19 mouse cellular contexts compared by ENCODE assay signal in the genomic region with DNA sequence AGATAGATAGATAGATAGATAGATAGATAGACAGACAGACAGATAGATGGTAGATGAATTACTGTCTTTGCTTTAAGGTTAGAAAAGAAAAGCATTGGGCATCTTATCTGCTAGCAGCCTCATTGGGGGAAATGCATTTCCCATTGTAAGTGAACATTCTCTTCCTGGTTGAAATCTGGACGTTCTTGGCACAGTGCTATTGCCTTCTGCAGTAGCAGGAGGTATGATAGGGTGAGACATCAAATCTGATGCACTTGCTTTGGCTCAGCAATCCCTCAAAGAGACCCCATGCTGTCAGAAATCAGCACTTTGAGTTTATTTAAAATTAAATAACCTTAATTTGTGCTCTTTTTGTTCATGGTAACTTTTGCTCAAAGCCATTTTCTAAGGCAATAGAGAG.
DNase-seq lines count a peak whose midpoint lies in the region; ATAC-seq and TF ChIP-seq lines count a peak whose summit lies in the region.
"Had no signal": no experiment of that assay in that cellular context is flagged by ENCODE, and none has a peak within 500 bp of the region (broad histone marks: within the 10 kb centered on the region; RNA-seq: fewer than 3 reads in every experiment).

No protein-coding gene starts in this region.

- H3K27me3 ChIP-seq in forebrain, embryonic 14.5 days (replicated peaks; ENCODE audit: control insufficient read depth, insufficient read depth, low read length) = no peaks in the 10 kb centered on the region
- no peaks in the 10 kb centered on the region for H3K27me3 ChIP-seq in forebrain, embryonic 10.5 days (ENCODE audit: poor library complexity, severe bottlenecking)
- H3K27me3 ChIP-seq in forebrain, postnatal 0 days (ENCODE audit: insufficient read depth, low read length) = no peaks in the 10 kb centered on the region
- no peaks in the 10 kb centered on the region for H3K27me3 ChIP-seq in forebrain, embryonic 12.5 days
- no peaks in the 10 kb centered on the region for H3K27me3 ChIP-seq in kidney, embryonic 16.5 days (ENCODE audit: insufficient read depth, low read length)
- H3K27me3 ChIP-seq: embryonic facial prominence, embryonic 13.5 days; hindbrain, embryonic 12.5 days; hindbrain, embryonic 15.5 days had no signal

- no peak overlapping the region for H3K4me3 ChIP-seq in forebrain, embryonic 14.5 days (ENCODE audit: low read depth, low read length)
- no peak overlapping the region for H3K4me3 ChIP-seq in forebrain, embryonic 10.5 days
- H3K4me3 ChIP-seq in forebrain, postnatal 0 days (ENCODE audit: low read depth, low read length) = no peak overlapping the region
- H3K4me3 ChIP-seq in forebrain, embryonic 12.5 days (replicated peaks) = no peak overlapping the region
- no peak overlapping the region for H3K4me3 ChIP-seq in kidney, embryonic 16.5 days (ENCODE audit: low read length)
- H3K4me3 ChIP-seq: embryonic facial prominence, embryonic 10.5 days; embryonic facial prominence, embryonic 13.5 days; erythroblast, embryonic 14.5 days; gastrocnemius, adult 2 months; hindbrain, embryonic 12.5 days; hindbrain, embryonic 15.5 days had no signal

- H3K4me2 ChIP-seq in forebrain, embryonic 14.5 days (ENCODE audit: low read length) = no peak overlapping the region
- H3K4me2 ChIP-seq in forebrain, postnatal 0 days (ENCODE audit: low read depth) = no peak overlapping the region
- H3K4me2 ChIP-seq in forebrain, embryonic 12.5 days = no peak overlapping the region
- H3K4me2 ChIP-seq in kidney, embryonic 16.5 days (replicated peaks; ENCODE audit: low read depth, low read length) = no peak overlapping the region
- H3K4me2 ChIP-seq: embryonic facial prominence, embryonic 13.5 days; heart, embryonic 11.5 days; hindbrain, embryonic 12.5 days; hindbrain, embryonic 15.5 days had no signal

- TF ChIP-seq CTCF in forebrain, postnatal 0 days (IDR thresholded peaks at IDR 0.05; ENCODE audit: low read depth) = no peak

- H3K9ac ChIP-seq in forebrain, embryonic 14.5 days (ENCODE audit: low read length) = no peak overlapping the region
- H3K9ac ChIP-seq in forebrain, postnatal 0 days = no peak overlapping the region
- H3K9ac ChIP-seq in forebrain, embryonic 12.5 days = no peak overlapping the region
- no peak overlapping the region for H3K9ac ChIP-seq in kidney, embryonic 16.5 days (replicated peaks; ENCODE audit: low read length)
- H3K9ac ChIP-seq: embryonic facial prominence, embryonic 13.5 days; hindbrain, embryonic 12.5 days; hindbrain, embryonic 15.5 days had no signal

- H3K4me1 ChIP-seq in forebrain, embryonic 14.5 days (ENCODE audit: control insufficient read depth, insufficient read depth, low read length) = no peaks in the 10 kb centered on the region
- no peaks in the 10 kb centered on the region for H3K4me1 ChIP-seq in forebrain, embryonic 10.5 days
- no peaks in the 10 kb centered on the region for H3K4me1 ChIP-seq in forebrain, postnatal 0 days (ENCODE audit: insufficient read depth)
- no peaks in the 10 kb centered on the region for H3K4me1 ChIP-seq in forebrain, embryonic 12.5 days
- no peaks in the 10 kb centered on the region for H3K4me1 ChIP-seq in kidney, embryonic 16.5 days (ENCODE audit: insufficient read depth, low read length)
- H3K4me1 ChIP-seq: embryonic facial prominence, embryonic 10.5 days; embryonic facial prominence, embryonic 13.5 days; hindbrain, embryonic 12.5 days; hindbrain, embryonic 15.5 days had no signal

- no peak for ATAC-seq in forebrain, embryonic 14.5 days
- ATAC-seq in forebrain, postnatal 0 days = peak; percentile 76
- no peak for ATAC-seq in forebrain, embryonic 12.5 days (ENCODE audit: low FRiP score)
- ATAC-seq in kidney, embryonic 16.5 days (ENCODE audit: low FRiP score, low TSS enrichment) = no peak
- ATAC-seq: activated CD4-positive, CD25-positive, alpha-beta regulatory T cell, adult 4 months had no signal

- H3K27ac ChIP-seq in forebrain, embryonic 14.5 days (ENCODE audit: low read depth, low read length) = no peak overlapping the region
- H3K27ac ChIP-seq in forebrain, embryonic 10.5 days = no peak overlapping the region
- H3K27ac ChIP-seq in forebrain, postnatal 0 days (ENCODE audit: low read depth, low read length) = no peak overlapping the region
- H3K27ac ChIP-seq in forebrain, embryonic 12.5 days = no peak overlapping the region
- no peak overlapping the region for H3K27ac ChIP-seq in kidney, embryonic 16.5 days (ENCODE audit: low read length)
- H3K27ac ChIP-seq: embryonic facial prominence, embryonic 10.5 days; embryonic facial prominence, embryonic 13.5 days; gastrocnemius, adult 2 months; hindbrain, embryonic 12.5 days; hindbrain, embryonic 15.5 days had no signal

- 64% methylated on average over 1 of the region's 1 CpGs for WGBS in forebrain, embryonic 14.5 days
- 84% methylated on average over 1 of the region's 1 CpGs for WGBS in forebrain, embryonic 10.5 days
- WGBS in forebrain, postnatal 0 days = 40% methylated on average over 1 of the region's 1 CpGs
- WGBS in forebrain, embryonic 12.5 days = 74% methylated on average over 1 of the region's 1 CpGs
- 79% methylated on average over 1 of the region's 1 CpGs for WGBS in kidney, embryonic 16.5 days

- peak; percentile 48 for DNase-seq in forebrain, embryonic 14.5 days (ENCODE audit: low spot score)
- DNase-seq in forebrain, embryonic 10.5 days (ENCODE audit: extremely low spot score, low spot score) = no peak
- peak; percentile 59 for DNase-seq in forebrain, postnatal 0 days
- DNase-seq in layer of hippocampus, adult 18-20 months (ENCODE audit: low spot score in 2 of 2) = peak; percentile 50 to 85
- DNase-seq in cerebellum, adult 8-10 months = no peak
- DNase-seq: adrenal gland, adult 8-10 months; cerebellum, adult 11 months; embryo, embryonic 11 days; gastrocnemius, adult 2 months; gastrocnemius, postnatal 14 days had no signal

- 0 out of 2 replicates have a peak, but pooled peaks cover 3% of the 10 kb centered on the region for H3K9me3 ChIP-seq in forebrain, embryonic 14.5 days (replicated peaks; ENCODE audit: control insufficient read depth, low read length)
- H3K9me3 ChIP-seq in forebrain, embryonic 10.5 days = no peaks in the 10 kb centered on the region; the same call in 1 of the 2 replicates
- H3K9me3 ChIP-seq in forebrain, postnatal 0 days (ENCODE audit: low read length) = peaks cover 6% of the 10 kb centered on the region; the same call in 1 of the 2 replicates
- 0 out of 2 replicates have a peak, but pooled peaks cover 3% of the 10 kb centered on the region for H3K9me3 ChIP-seq in forebrain, embryonic 12.5 days
- peaks cover 3% of the 10 kb centered on the region; the same call in 1 of the 2 replicates for H3K9me3 ChIP-seq in kidney, embryonic 16.5 days (ENCODE audit: low read length)
- H3K9me3 ChIP-seq: embryonic facial prominence, embryonic 13.5 days; hindbrain, embryonic 15.5 days had no signal

- H3K36me3 ChIP-seq in forebrain, embryonic 14.5 days (ENCODE audit: control insufficient read depth, insufficient read depth, low read length) = no peaks in the 10 kb centered on the region
- no peaks in the 10 kb centered on the region for H3K36me3 ChIP-seq in forebrain, embryonic 10.5 days (replicated peaks)
- H3K36me3 ChIP-seq in forebrain, postnatal 0 days (ENCODE audit: insufficient read depth) = no peaks in the 10 kb centered on the region
- no peaks in the 10 kb centered on the region for H3K36me3 ChIP-seq in forebrain, embryonic 12.5 days (replicated peaks)
- no peaks in the 10 kb centered on the region; the same call in 1 of the 2 replicates for H3K36me3 ChIP-seq in kidney, embryonic 16.5 days (ENCODE audit: insufficient read depth, low read length)
- H3K36me3 ChIP-seq: embryonic facial prominence, embryonic 10.5 days; hindbrain, embryonic 12.5 days; hindbrain, embryonic 15.5 days had no signal

Comparison
In these comparisons a context has a peak if more than half of its experiments do, and no peak if none do; other contexts are left out.
1. DNase-seq: peak in forebrain, embryonic 14.5 days (single experiment), forebrain, postnatal 0 days (single experiment) and layer of hippocampus, adult 18-20 months (2 of 2); none in forebrain, embryonic 10.5 days (single experiment) and cerebellum, adult 8-10 months (single experiment).